17 mouse cellular contexts compared by ENCODE assay signal in the genomic region with DNA sequence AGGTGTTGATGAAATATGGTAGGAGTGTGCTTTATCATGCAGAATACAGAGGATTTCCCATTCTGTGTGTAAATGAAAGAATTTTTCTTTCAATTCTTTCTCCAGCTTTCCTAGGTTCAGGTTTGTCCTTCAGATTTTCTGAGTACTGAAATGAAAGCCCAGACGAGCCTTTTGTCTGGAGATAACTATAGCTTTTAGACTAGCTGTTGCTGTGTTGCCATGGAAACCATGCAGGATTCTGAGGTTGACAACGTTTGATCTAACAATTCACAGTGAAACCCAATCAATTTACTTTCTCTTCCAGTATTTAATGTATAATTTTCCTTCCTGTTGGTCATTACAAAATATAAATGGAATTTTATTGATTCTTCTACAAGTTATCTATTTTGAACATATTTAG. TPM values are rescaled to one million over a fixed set of nuclear protein-coding genes. Genes with fewer than 3 reads are reported as not detected.
A peak's percentile ranks its signal among the peaks of the same experiment; 100 is the strongest.
DNase-seq lines count a peak whose midpoint lies in the region; ATAC-seq lines count a peak whose summit lies in the region.
"Had no signal": no experiment of that assay in that cellular context is flagged by ENCODE, and none has a peak within 500 bp of the region (broad histone marks: within the 10 kb centered on the region; RNA-seq: fewer than 3 reads in every experiment).

No protein-coding gene starts in this region.

- H3K9me3 ChIP-seq in hindbrain, embryonic 14.5 days (ENCODE audit: control insufficient read depth, low read length), result no peaks in the 10 kb centered on the region
- no peaks in the 10 kb centered on the region for H3K9me3 ChIP-seq in hindbrain, embryonic 16.5 days (ENCODE audit: control insufficient read depth, low read length)
- H3K9me3 ChIP-seq in forebrain, embryonic 13.5 days (replicated peaks), result no peaks in the 10 kb centered on the region
- no peaks in the 10 kb centered on the region for H3K9me3 ChIP-seq in midbrain, embryonic 13.5 days
- H3K9me3 ChIP-seq in neural tube, embryonic 15.5 days (replicated peaks), result no peaks in the 10 kb centered on the region
- H3K9me3 ChIP-seq: embryonic facial prominence, embryonic 15.5 days; liver, embryonic 12.5 days; lung, embryonic 15.5 days had no signal

- H3K27ac ChIP-seq in hindbrain, embryonic 14.5 days, result no peak overlapping the region
- H3K27ac ChIP-seq in hindbrain, embryonic 16.5 days (ENCODE audit: low read depth, low read length), result no peak overlapping the region
- no peak overlapping the region for H3K27ac ChIP-seq in forebrain, embryonic 13.5 days
- 0 out of 2 replicates have a peak overlapping the region, but pooled peaks have one; percentile 53 for H3K27ac ChIP-seq in midbrain, embryonic 13.5 days
- H3K27ac ChIP-seq in neural tube, embryonic 15.5 days (replicated peaks), result no peak overlapping the region
- H3K27ac ChIP-seq: embryonic facial prominence, embryonic 15.5 days; kidney, postnatal 0 days; liver, embryonic 12.5 days; lung, embryonic 15.5 days had no signal

- peak; percentile 68 for DNase-seq in hindbrain, embryonic 14.5 days (ENCODE audit: low spot score)
- DNase-seq in brain, adult 2 months (ENCODE audit: low read depth, low spot score), result peak; percentile 74
- DNase-seq in cerebellum, adult 11-12 months, result no peak
- DNase-seq: adrenal gland, adult 8-10 months; cerebellum, adult 9-10 months; gastrocnemius, postnatal 14 days; heart, postnatal 10 days had no signal

- no peak overlapping the region for H3K4me3 ChIP-seq in hindbrain, embryonic 14.5 days (replicated peaks; ENCODE audit: low read length)
- H3K4me3 ChIP-seq in hindbrain, embryonic 16.5 days (ENCODE audit: low read length), result no peak overlapping the region
- H3K4me3 ChIP-seq in forebrain, embryonic 13.5 days, result no peak overlapping the region
- no peak overlapping the region for H3K4me3 ChIP-seq in midbrain, embryonic 13.5 days (replicated peaks)
- H3K4me3 ChIP-seq in neural tube, embryonic 15.5 days (replicated peaks), result no peak overlapping the region
- H3K4me3 ChIP-seq: embryonic facial prominence, embryonic 15.5 days; liver, embryonic 12.5 days; lung, embryonic 15.5 days; myocyte had no signal

- no peak overlapping the region for H3K4me2 ChIP-seq in hindbrain, embryonic 14.5 days (replicated peaks)
- no peak overlapping the region for H3K4me2 ChIP-seq in hindbrain, embryonic 16.5 days (ENCODE audit: low read length)
- no peak overlapping the region for H3K4me2 ChIP-seq in forebrain, embryonic 13.5 days
- H3K4me2 ChIP-seq in midbrain, embryonic 13.5 days (replicated peaks), result no peak overlapping the region
- no peak overlapping the region for H3K4me2 ChIP-seq in neural tube, embryonic 15.5 days
- H3K4me2 ChIP-seq: embryonic facial prominence, embryonic 15.5 days; liver, embryonic 12.5 days; lung, embryonic 15.5 days had no signal

- H3K9ac ChIP-seq in hindbrain, embryonic 14.5 days, result no peak overlapping the region
- no peak overlapping the region for H3K9ac ChIP-seq in hindbrain, embryonic 16.5 days (ENCODE audit: low read depth, low read length)
- no peak overlapping the region for H3K9ac ChIP-seq in forebrain, embryonic 13.5 days
- H3K9ac ChIP-seq in midbrain, embryonic 13.5 days (replicated peaks), result no peak overlapping the region
- no peak overlapping the region for H3K9ac ChIP-seq in neural tube, embryonic 15.5 days (replicated peaks)
- H3K9ac ChIP-seq: embryonic facial prominence, embryonic 15.5 days; liver, embryonic 12.5 days; lung, embryonic 15.5 days had no signal

- peaks cover 6% of the 10 kb centered on the region; the same call in 1 of the 2 replicates for H3K4me1 ChIP-seq in hindbrain, embryonic 14.5 days (replicated peaks; ENCODE audit: control insufficient read depth, insufficient read depth, low read length)
- no peaks in the 10 kb centered on the region; the same call in 1 of the 2 replicates for H3K4me1 ChIP-seq in hindbrain, embryonic 16.5 days (ENCODE audit: control insufficient read depth, insufficient read depth, low read depth, low read length)
- H3K4me1 ChIP-seq in forebrain, embryonic 13.5 days, result peaks cover 42% of the 10 kb centered on the region
- H3K4me1 ChIP-seq in midbrain, embryonic 13.5 days (replicated peaks), result peaks cover 33% of the 10 kb centered on the region
- H3K4me1 ChIP-seq in neural tube, embryonic 15.5 days, result no peaks in the 10 kb centered on the region
- H3K4me1 ChIP-seq: embryonic facial prominence, embryonic 15.5 days; liver, embryonic 12.5 days; lung, embryonic 15.5 days had no signal

- H3K36me3 ChIP-seq in hindbrain, embryonic 14.5 days (replicated peaks; ENCODE audit: control insufficient read depth, insufficient read depth), result no peaks in the 10 kb centered on the region
- no peaks in the 10 kb centered on the region for H3K36me3 ChIP-seq in hindbrain, embryonic 16.5 days (ENCODE audit: control insufficient read depth, insufficient read depth, low read length)
- H3K36me3 ChIP-seq in forebrain, embryonic 13.5 days (ENCODE audit: poor library complexity, severe bottlenecking), result no peaks in the 10 kb centered on the region
- no peaks in the 10 kb centered on the region for H3K36me3 ChIP-seq in midbrain, embryonic 13.5 days
- H3K36me3 ChIP-seq in neural tube, embryonic 15.5 days, result no peaks in the 10 kb centered on the region
- H3K36me3 ChIP-seq: embryonic facial prominence, embryonic 15.5 days; liver, embryonic 12.5 days; lung, embryonic 15.5 days had no signal

- ATAC-seq in hindbrain, embryonic 14.5 days (ENCODE audit: low FRiP score), result no peak
- no peak for ATAC-seq in hindbrain, embryonic 16.5 days
- ATAC-seq in forebrain, embryonic 13.5 days, result 0 out of 2 replicates have a peak, but pooled peaks have one; percentile 37
- 0 out of 2 replicates have a peak, but pooled peaks have one; percentile 60 for ATAC-seq in midbrain, embryonic 13.5 days
- no peak for ATAC-seq in neural tube, embryonic 15.5 days (ENCODE audit: low FRiP score)
- ATAC-seq: intestine, embryonic 16.5 days; liver, embryonic 12.5 days had no signal

- 1% methylated on average over 2 of the region's 2 CpGs for WGBS in hindbrain, embryonic 14.5 days
- WGBS in hindbrain, embryonic 16.5 days, result 10% methylated on average over 2 of the region's 2 CpGs
- 7% methylated on average over 2 of the region's 2 CpGs for WGBS in forebrain, embryonic 13.5 days
- WGBS in midbrain, embryonic 13.5 days, result 1% methylated on average over 2 of the region's 2 CpGs
- 13% methylated on average over 2 of the region's 2 CpGs for WGBS in neural tube, embryonic 15.5 days

- no peaks in the 10 kb centered on the region for H3K27me3 ChIP-seq in hindbrain, embryonic 14.5 days (ENCODE audit: control insufficient read depth, insufficient read depth, low read length)
- H3K27me3 ChIP-seq in hindbrain, embryonic 16.5 days (replicated peaks; ENCODE audit: control insufficient read depth, insufficient read depth, low read length), result no peaks in the 10 kb centered on the region
- H3K27me3 ChIP-seq in forebrain, embryonic 13.5 days, result no peaks in the 10 kb centered on the region
- H3K27me3 ChIP-seq in midbrain, embryonic 13.5 days, result no peaks in the 10 kb centered on the region
- no peaks in the 10 kb centered on the region for H3K27me3 ChIP-seq in neural tube, embryonic 15.5 days (replicated peaks)
- H3K27me3 ChIP-seq: embryonic facial prominence, embryonic 15.5 days; liver, embryonic 12.5 days; lung, embryonic 15.5 days had no signal

RNA-seq across cellular contexts. Expression of gene Gpm6a, which starts 34.5 kb away (rescaled TPM):
- 552 and 648 TPM in 2 replicates for polyA plus RNA-seq in hindbrain, embryonic 14.5 days (2014; fragmentation: Nextera tagmentation; extraction: Ambion mirVana)
- polyA plus RNA-seq in hindbrain, embryonic 16.5 days (2015; fragmentation: Nextera tagmentation; extraction: Ambion mirVana), result 545 and 587 TPM in 2 replicates
- 366 and 370 TPM in 2 replicates for polyA plus RNA-seq in forebrain, embryonic 13.5 days (2015; fragmentation: Nextera tagmentation; extraction: Ambion mirVana)
- polyA plus RNA-seq in midbrain, embryonic 13.5 days (2015; fragmentation: Nextera tagmentation; extraction: Ambion mirVana), result 423 and 503 TPM in 2 replicates
- 411 and 481 TPM in 2 replicates for polyA plus RNA-seq in neural tube, embryonic 15.5 days (2015; fragmentation: Nextera tagmentation; extraction: Ambion mirVana)
- polyA plus RNA-seq: myocyte had no signal

Comparison
In these comparisons a context has a peak if more than half of its experiments do, and no peak if none do; other contexts are left out.
1. ATAC-seq: peak in forebrain, embryonic 13.5 days (single experiment) and midbrain, embryonic 13.5 days (single experiment); none in hindbrain, embryonic 14.5 days (single experiment), hindbrain, embryonic 16.5 days (single experiment) and neural tube, embryonic 15.5 days (single experiment).